Mouse (Mus musculus): ENCODE results near the gene Pdzk1. TPM values are rescaled to one million over a fixed set of nuclear protein-coding genes. Genes with fewer than 3 reads are reported as not detected.

Pdzk1 gene
- total RNA-seq, 2 experiments from 2014 or later = not detected

GRCm38 (mm10) chr3:96832930-96833329 lies 3.8 kb downstream of the Pdzk1 start:
- intact Hi-C loops (cut with DNase I) = no loop called here
- no peak for DNase-seq

- DNase-seq = no peak
- intact Hi-C loops (cut with DNase I) = no loop called here
Observed at GRCm38 (mm10) chr3:96834587-96835348, 5.7 kb downstream of the Pdzk1 start.

GRCm38 (mm10) chr3:96836414-96836813 lies 7.3 kb downstream of the Pdzk1 start:
- intact Hi-C loops (cut with DNase I) = no loop called here
- DNase-seq = no peak

GRCm38 (mm10) chr3:96838996-96839645 lies 10.0 kb downstream of the Pdzk1 start:
- intact Hi-C loops (cut with DNase I) = no loop called here
- DNase-seq = peak in 1 of 2 experiments; percentile 5

GRCm38 (mm10) chr3:96845191-96845590 lies 16.1 kb downstream of the Pdzk1 start:
- intact Hi-C loops (cut with DNase I) = no loop called here
- DNase-seq = peak in 1 of 2 experiments; percentile 5

- DNase-seq = peak in 1 of 2 experiments; percentile 9
- intact Hi-C loops (cut with DNase I) = no loop called here
Observed at GRCm38 (mm10) chr3:96845806-96846205, 16.7 kb downstream of the Pdzk1 start.

- intact Hi-C loops (cut with DNase I) = no loop called here
- DNase-seq = peak in 1 of 2 experiments; percentile 3
Observed at GRCm38 (mm10) chr3:96846985-96847384, 17.9 kb downstream of the Pdzk1 start.

- peak in 1 of 2 experiments; percentile 7 for DNase-seq
Observed at GRCm38 (mm10) chr3:96847661-96848060, 18.6 kb downstream of the Pdzk1 start.

GRCm38 (mm10) chr3:96848470-96848869 lies 19.4 kb downstream of the Pdzk1 start:
- DNase-seq = no peak
- intact Hi-C loops (cut with DNase I) = no loop called here

More at GRCm38 (mm10) chr3:96847661-96848060, 18.6 kb downstream of the Pdzk1 start:
- intact Hi-C loops (cut with DNase I) = no loop called here

- intact Hi-C loops (cut with DNase I) = no loop called here
- no peak for DNase-seq
Observed at GRCm38 (mm10) chr3:96849168-96849727, 20.2 kb downstream of the Pdzk1 start.

- intact Hi-C loops (cut with DNase I) = no loop called here
- DNase-seq = no peak
Observed at GRCm38 (mm10) chr3:96852561-96852960, 23.5 kb downstream of the Pdzk1 start.

GRCm38 (mm10) chr3:96854376-96854775 lies 25.3 kb downstream of the Pdzk1 start:
- intact Hi-C loops (cut with DNase I) = no loop called here
- DNase-seq = no peak

GRCm38 (mm10) chr3:96855833-96856232 lies 26.7 kb downstream of the Pdzk1 start:
- intact Hi-C loops (cut with DNase I) = no loop called here

GRCm38 (mm10) chr3:96860498-96860897 lies 31.4 kb downstream of the Pdzk1 start:
- intact Hi-C loops (cut with DNase I) = no loop called here
- peak in 1 of 2 experiments; percentile 12 for DNase-seq

More at GRCm38 (mm10) chr3:96855833-96856232, 26.7 kb downstream of the Pdzk1 start:
- peak in 1 of 2 experiments; percentile 5 for DNase-seq

GRCm38 (mm10) chr3:96867863-96868262 lies 38.8 kb downstream of the Pdzk1 start:
- intact Hi-C loops (cut with DNase I) = no loop called here
- peak in 1 of 2 experiments; percentile 3 for DNase-seq

GRCm38 (mm10) chr3:96868566-96868965 lies 39.5 kb downstream of the Pdzk1 start:
- peak in 1 of 2 experiments; percentile 10 for DNase-seq
- intact Hi-C loops (cut with DNase I) = no loop called here

GRCm38 (mm10) chr3:96869091-96869490 lies 40.0 kb downstream of the Pdzk1 start:
- no peak for DNase-seq
- intact Hi-C loops (cut with DNase I) = no loop called here

GRCm38 (mm10) chr3:96870270-96870669 lies 41.2 kb downstream of the Pdzk1 start:
- no peak for DNase-seq
- intact Hi-C loops (cut with DNase I) = no loop called here

- no peak for DNase-seq
- intact Hi-C loops (cut with DNase I) = no loop called here
Observed at GRCm38 (mm10) chr3:96871070-96871469, 42.0 kb downstream of the Pdzk1 start.

GRCm38 (mm10) chr3:96872501-96872900 lies 43.4 kb downstream of the Pdzk1 start:
- intact Hi-C loops (cut with DNase I) = no loop called here
- DNase-seq = no peak

GRCm38 (mm10) chr3:96874808-96875571 lies 45.9 kb downstream of the Pdzk1 start:
- intact Hi-C loops (cut with DNase I) = no loop called here
- DNase-seq = no peak
